Mouse (Mus musculus): ENCODE measurements around the gene BC051019. TPM values are rescaled to one million over a fixed set of nuclear protein-coding genes. Genes with fewer than 3 reads are reported as not detected.

The BC051019 gene
- polyA plus RNA-seq, 1 experiment: 17.8 TPM

GRCm38 (mm10) chr7:109700213-109700612, 23.4 kb downstream of the BC051019 start:
- no peak for DNase-seq
- TF ChIP-seq CTCF (IDR thresholded peaks at IDR 0.05; ENCODE audit: insufficient read depth, low read length): no peak
- TF ChIP-seq POLR2A (IDR thresholded peaks at IDR 0.05; ENCODE audit: borderline replicate concordance, extremely low read depth, low read depth, low read length): no peak
- Histone ChIP-seq H3K4me1 (ENCODE audit: control insufficient read depth, insufficient read depth, low read length) (peaks cover 10% of the 10 kb centered on the region), H3K4me3 (replicated peaks; ENCODE audit: extremely low read depth, low read depth, low read length) (no peak overlapping the region)

GRCm38 (mm10) chr7:109695339-109695726, 28.3 kb downstream of the BC051019 start:
- Histone ChIP-seq H3K4me3 (replicated peaks; ENCODE audit: extremely low read depth, low read depth, low read length) (no peak overlapping the region), H3K4me1 (ENCODE audit: control insufficient read depth, insufficient read depth, low read length) (peaks cover 13% of the 10 kb centered on the region)
- 93% methylated on average over 10 of the region's 10 CpGs for WGBS
- TF ChIP-seq CTCF (IDR thresholded peaks at IDR 0.05; ENCODE audit: insufficient read depth, low read length) (no peak), POLR2A (IDR thresholded peaks at IDR 0.05; ENCODE audit: borderline replicate concordance, extremely low read depth, low read depth, low read length) (no peak)
- no peak for DNase-seq

- 76% methylated on average over 13 of the region's 13 CpGs for WGBS
- no peak for DNase-seq
- TF ChIP-seq POLR2A (IDR thresholded peaks at IDR 0.05; ENCODE audit: borderline replicate concordance, extremely low read depth, low read depth, low read length): no peak
- no peak for TF ChIP-seq CTCF (IDR thresholded peaks at IDR 0.05; ENCODE audit: insufficient read depth, low read length)
- no peak overlapping the region for H3K4me3 ChIP-seq (replicated peaks; ENCODE audit: extremely low read depth, low read depth, low read length)
- H3K4me1 ChIP-seq (ENCODE audit: control insufficient read depth, insufficient read depth, low read length): peaks cover 14% of the 10 kb centered on the region
These were observed 28.9 kb downstream of the BC051019 start for GRCm38 (mm10) chr7:109694576-109695338.

DNA sequence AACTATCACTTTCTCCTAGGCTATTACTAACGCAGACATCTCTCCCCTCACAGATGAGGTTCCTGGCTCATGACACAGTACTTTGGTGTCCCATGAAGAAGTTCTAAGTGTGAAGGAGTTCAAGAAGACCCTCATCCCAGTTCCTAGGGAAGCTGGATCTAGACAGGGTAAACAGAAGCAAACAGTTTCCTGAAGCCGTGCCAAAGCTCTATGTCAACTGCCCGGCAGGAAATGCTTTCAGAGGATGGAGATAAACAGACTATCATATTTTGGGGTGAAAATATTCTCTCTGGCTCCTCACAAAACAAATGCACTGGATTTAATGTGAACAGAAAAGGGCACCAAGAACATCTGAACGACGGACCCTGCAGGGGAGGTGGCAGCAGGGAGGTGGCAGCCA, 32.7 kb downstream of the BC051019 start:
- DNase-seq: no peak
- Histone ChIP-seq H3K4me1 (ENCODE audit: control insufficient read depth, insufficient read depth, low read length) (peaks cover 25% of the 10 kb centered on the region), H3K4me3 (replicated peaks; ENCODE audit: extremely low read depth, low read depth, low read length) (no peak overlapping the region)
- 37% methylated on average over 5 of the region's 5 CpGs for WGBS
- TF ChIP-seq POLR2A (IDR thresholded peaks at IDR 0.05; ENCODE audit: borderline replicate concordance, extremely low read depth, low read depth, low read length) (no peak), CTCF (IDR thresholded peaks at IDR 0.05; ENCODE audit: insufficient read depth, low read length) (no peak)

- 78% methylated on average over 3 of the region's 3 CpGs for WGBS
- DNase-seq: no peak
- TF ChIP-seq POLR2A (IDR thresholded peaks at IDR 0.05; ENCODE audit: borderline replicate concordance, extremely low read depth, low read depth, low read length) (no peak), CTCF (IDR thresholded peaks at IDR 0.05; ENCODE audit: insufficient read depth, low read length) (no peak)
- H3K4me1 ChIP-seq (ENCODE audit: control insufficient read depth, insufficient read depth, low read length): peaks cover 25% of the 10 kb centered on the region
- H3K4me3 ChIP-seq (replicated peaks; ENCODE audit: extremely low read depth, low read depth, low read length): no peak overlapping the region
These were observed 33.5 kb downstream of the BC051019 start for GRCm38 (mm10) chr7:109690101-109690500.

GRCm38 (mm10) chr7:109686585-109687128, 37.0 kb downstream of the BC051019 start:
- TF ChIP-seq CTCF (IDR thresholded peaks at IDR 0.05; ENCODE audit: insufficient read depth, low read length) (no peak), POLR2A (IDR thresholded peaks at IDR 0.05; ENCODE audit: borderline replicate concordance, extremely low read depth, low read depth, low read length) (peak; percentile 66; the same call in 1 of the 2 replicates)
- WGBS: 19% methylated on average over 9 of the region's 9 CpGs
- no peak overlapping the region for H3K4me3 ChIP-seq (replicated peaks; ENCODE audit: extremely low read depth, low read depth, low read length)
- H3K4me1 ChIP-seq (ENCODE audit: control insufficient read depth, insufficient read depth, low read length): peaks cover 22% of the 10 kb centered on the region
- no peak for DNase-seq

- DNase-seq: no peak
- 83% methylated on average over 1 of the region's 1 CpGs for WGBS
- TF ChIP-seq CTCF (IDR thresholded peaks at IDR 0.05; ENCODE audit: insufficient read depth, low read length) (no peak), POLR2A (IDR thresholded peaks at IDR 0.05; ENCODE audit: borderline replicate concordance, extremely low read depth, low read depth, low read length) (no peak)
- Histone ChIP-seq H3K4me3 (replicated peaks; ENCODE audit: extremely low read depth, low read depth, low read length) (no peak overlapping the region), H3K4me1 (ENCODE audit: control insufficient read depth, insufficient read depth, low read length) (no peaks in the 10 kb centered on the region)
These were observed 42.8 kb downstream of the BC051019 start for GRCm38 (mm10) chr7:109680879-109681278.

DNA sequence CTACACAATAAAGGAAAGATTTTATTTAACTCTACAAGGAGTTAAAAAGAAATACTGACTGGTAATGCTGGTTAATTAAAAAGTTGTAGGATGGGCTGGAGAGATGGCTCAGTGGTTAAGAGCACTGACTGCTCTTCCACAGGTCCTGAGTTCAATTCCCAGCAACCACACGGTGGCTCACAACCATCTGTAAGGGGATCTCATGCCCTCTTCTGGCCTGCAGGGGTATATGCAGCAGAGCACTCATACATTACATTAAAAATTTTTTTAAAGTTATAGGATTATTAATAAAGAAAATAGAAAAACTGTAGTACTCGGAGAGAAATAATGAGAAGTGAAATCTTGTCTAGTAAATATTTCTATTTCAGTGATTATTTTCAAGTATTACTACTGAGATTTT, 43.4 kb downstream of the BC051019 start:
- TF ChIP-seq POLR2A (IDR thresholded peaks at IDR 0.05; ENCODE audit: borderline replicate concordance, extremely low read depth, low read depth, low read length) (no peak), CTCF (IDR thresholded peaks at IDR 0.05; ENCODE audit: insufficient read depth, low read length) (no peak)
- DNase-seq: no peak
- 92% methylated on average over 2 of the region's 2 CpGs for WGBS
- H3K4me3 ChIP-seq (replicated peaks; ENCODE audit: extremely low read depth, low read depth, low read length): no peak overlapping the region
- peaks cover 2% of the 10 kb centered on the region for H3K4me1 ChIP-seq (ENCODE audit: control insufficient read depth, insufficient read depth, low read length)

GRCm38 (mm10) chr7:109674944-109675628, 48.6 kb downstream of the BC051019 start:
- 36% methylated on average over 4 of the region's 4 CpGs for WGBS
- DNase-seq: no peak

More at GRCm38 (mm10) chr7:109674944-109675628, 48.6 kb downstream of the BC051019 start:
- no peak overlapping the region for H3K4me3 ChIP-seq (replicated peaks; ENCODE audit: extremely low read depth, low read depth, low read length)
- TF ChIP-seq POLR2A (IDR thresholded peaks at IDR 0.05; ENCODE audit: borderline replicate concordance, extremely low read depth, low read depth, low read length) (no peak), CTCF (IDR thresholded peaks at IDR 0.05; ENCODE audit: insufficient read depth, low read length) (no peak)
- H3K4me1 ChIP-seq (ENCODE audit: control insufficient read depth, insufficient read depth, low read length): peaks cover 7% of the 10 kb centered on the region

All from lung, adult 2 months (tissue).